Mouse (Mus musculus) intestine, embryonic 15.5 days (tissue): ENCODE measurements around the gene Pex1. TPM values are rescaled to one million over a fixed set of nuclear protein-coding genes. Genes with fewer than 3 reads are reported as not detected.
"Not testable (repeated sequence)": the region's sequence is repeated elsewhere in the genome, so short reads cannot be mapped to it uniquely, and the experiment has no call there.

Experiments
- ATAC-seq: fragments of 200-750 bp; cut with Nextera tagmentation; 2 replicates; pipeline ENCODE4 v1.8.0; 2017; ENCODE audit warnings: moderate TSS enrichment, moderate library complexity
- H3K27ac ChIP-seq: fragments of 300-500 bp; sonication (generic); 2 replicates; pipeline ENCODE4 v1.5.1; 2015; ENCODE audit warnings: mild to moderate bottlenecking, inconsistent platforms
- H3K27me3 ChIP-seq: fragments of 300-500 bp; sonication (generic); replicated peaks from 2 replicates; pipeline ENCODE4 v1.6.1; 2015; ENCODE audit warnings: inconsistent platforms
- H3K36me3 ChIP-seq: fragments of 300-500 bp; sonication (generic); 2 replicates; pipeline ENCODE4 v1.6.1; 2015; ENCODE audit warnings: inconsistent platforms
- H3K4me1 ChIP-seq: fragments of 300-500 bp; sonication (generic); replicated peaks from 2 replicates; pipeline ENCODE4 v1.6.1; 2015; ENCODE audit warnings: inconsistent platforms
- H3K4me2 ChIP-seq: fragments of 300-500 bp; sonication (generic); replicated peaks from 2 replicates; pipeline ENCODE4 v1.6.1; 2015; ENCODE audit warnings: mild to moderate bottlenecking, inconsistent platforms
- H3K4me3 ChIP-seq: fragments of 300-500 bp; sonication (generic); replicated peaks from 2 replicates; pipeline ENCODE4 v1.5.1; 2015; ENCODE audit warnings: inconsistent platforms
- H3K9ac ChIP-seq: fragments of 300-500 bp; sonication (generic); 2 replicates; pipeline ENCODE4 v1.6.1; 2015; ENCODE audit warnings: inconsistent platforms
- H3K9me3 ChIP-seq: fragments of 300-500 bp; sonication (generic); 2 replicates; pipeline ENCODE4 v1.6.1; 2016; ENCODE audit warnings: inconsistent platforms
- WGBS: fragments of 180-500 bp; shearing (Covaris S2); methylation state at CpG from one replicate; pipeline ENCODE4 v1.1.7; 2015; 5-methylcytosine and 5-hydroxymethylcytosine counted together
- polyA plus RNA-seq: library from polyadenylated mRNA; unstranded; fragments of >200 nt; fragmentation: Nextera tagmentation; extraction: Ambion mirVana; gene quantifications from 2 replicates; pipeline ENCODE4 v1.2.1, GENCODE M21; 2015

Gene Pex1
- polyA plus RNA-seq, 1 experiment from 2014 or later, result 20.2 TPM

- Histone ChIP-seq H3K4me2 (no peak overlapping the region), H3K36me3 (peaks cover 12% of the 10 kb centered on the region; the same call in 1 of the 2 replicates), H3K4me1 (no peaks in the 10 kb centered on the region), H3K9ac (no peak overlapping the region), H3K4me3 (no peak overlapping the region), H3K27me3 (no peaks in the 10 kb centered on the region), H3K9me3 (no peaks in the 10 kb centered on the region), H3K27ac (no peak overlapping the region)
- WGBS, result 93% methylated on average over 9 of the region's 9 CpGs
- no peak for ATAC-seq
Measured at GRCm38 (mm10) chr5:3607114-3607513, 11.2 kb downstream of the Pex1 start.

- peaks cover 15% of the 10 kb centered on the region for H3K36me3 ChIP-seq
- no peak overlapping the region for H3K9ac ChIP-seq
- H3K4me1 ChIP-seq, result no peaks in the 10 kb centered on the region
- no peak overlapping the region for H3K4me2 ChIP-seq
- H3K27ac ChIP-seq, result no peak overlapping the region
- no peak overlapping the region for H3K4me3 ChIP-seq
- 95% methylated on average over 7 of the region's 7 CpGs for WGBS
- no peaks in the 10 kb centered on the region for H3K27me3 ChIP-seq
- H3K9me3 ChIP-seq, result no peaks in the 10 kb centered on the region
- ATAC-seq, result no peak
Measured at GRCm38 (mm10) chr5:3609241-3609640, 13.4 kb downstream of the Pex1 start.

GRCm38 (mm10) chr5:3611835-3612234 is 16.0 kb downstream of the Pex1 start:
- H3K27ac ChIP-seq, H3K9ac ChIP-seq, H3K4me2 ChIP-seq, H3K4me3 ChIP-seq, ATAC-seq, H3K9me3 ChIP-seq, H3K27me3 ChIP-seq, H3K4me1 ChIP-seq, H3K36me3 ChIP-seq: not testable (repeated sequence)
- WGBS, result 93% methylated on average over 2 of the region's 2 CpGs

- H3K4me1 ChIP-seq, result no peaks in the 10 kb centered on the region
- no peak overlapping the region for H3K9ac ChIP-seq
- no peak for ATAC-seq
- 91% methylated on average over 7 of the region's 7 CpGs for WGBS
- H3K4me3 ChIP-seq, result no peak overlapping the region
- H3K27ac ChIP-seq, result no peak overlapping the region
- H3K4me2 ChIP-seq, result no peak overlapping the region
- no peaks in the 10 kb centered on the region for H3K9me3 ChIP-seq
- no peaks in the 10 kb centered on the region for H3K27me3 ChIP-seq
- H3K36me3 ChIP-seq, result peaks cover 9% of the 10 kb centered on the region; the same call in 1 of the 2 replicates
Measured at GRCm38 (mm10) chr5:3620486-3620885, 24.6 kb downstream of the Pex1 start.

- Histone ChIP-seq H3K9me3 (no peaks in the 10 kb centered on the region), H3K4me2 (no peak overlapping the region), H3K36me3 (0 out of 2 replicates have a peak, but pooled peaks cover 2% of the 10 kb centered on the region), H3K4me3 (no peak overlapping the region), H3K9ac (no peak overlapping the region), H3K27ac (no peak overlapping the region), H3K27me3 (no peaks in the 10 kb centered on the region), H3K4me1 (no peaks in the 10 kb centered on the region)
- 91% methylated on average over 5 of the region's 5 CpGs for WGBS
- 0 out of 2 replicates have a peak, but pooled peaks have one; percentile 51 for ATAC-seq
Measured at GRCm38 (mm10) chr5:3630055-3630454, 34.2 kb downstream of the Pex1 start.

GRCm38 (mm10) chr5:3631512-3632271 is 35.8 kb downstream of the Pex1 start:
- Histone ChIP-seq H3K4me2 (no peak overlapping the region), H3K9ac (no peak overlapping the region), H3K4me1 (no peaks in the 10 kb centered on the region), H3K4me3 (no peak overlapping the region), H3K27ac (no peak overlapping the region), H3K9me3 (no peaks in the 10 kb centered on the region), H3K36me3 (no peaks in the 10 kb centered on the region), H3K27me3 (no peaks in the 10 kb centered on the region)
- ATAC-seq, result no peak
- 83% methylated on average over 16 of the region's 16 CpGs for WGBS

- Histone ChIP-seq H3K4me2 (no peak overlapping the region), H3K36me3 (no peaks in the 10 kb centered on the region), H3K27me3 (no peaks in the 10 kb centered on the region), H3K27ac (no peak overlapping the region), H3K4me1 (no peaks in the 10 kb centered on the region), H3K9ac (no peak overlapping the region), H3K4me3 (no peak overlapping the region), H3K9me3 (no peaks in the 10 kb centered on the region)
- no peak for ATAC-seq
- 79% methylated on average over 5 of the region's 5 CpGs for WGBS
Measured at GRCm38 (mm10) chr5:3632285-3632684, 36.4 kb downstream of the Pex1 start.

GRCm38 (mm10) chr5:3633315-3633714 is 37.4 kb downstream of the Pex1 start:
- no peak overlapping the region for H3K27ac ChIP-seq
- no peak overlapping the region for H3K4me3 ChIP-seq
- no peaks in the 10 kb centered on the region for H3K4me1 ChIP-seq
- H3K36me3 ChIP-seq, result no peaks in the 10 kb centered on the region
- H3K9ac ChIP-seq, result no peak overlapping the region
- peak; percentile 65 for ATAC-seq
- WGBS, result 79% methylated on average over 13 of the region's 13 CpGs
- H3K27me3 ChIP-seq, result no peaks in the 10 kb centered on the region
- H3K9me3 ChIP-seq, result no peaks in the 10 kb centered on the region
- H3K4me2 ChIP-seq, result no peak overlapping the region

GRCm38 (mm10) chr5:3633951-3634350 is 38.1 kb downstream of the Pex1 start:
- no peak for ATAC-seq
- 76% methylated on average over 4 of the region's 4 CpGs for WGBS
- H3K9ac ChIP-seq, result no peak overlapping the region
- H3K4me3 ChIP-seq, result no peak overlapping the region
- H3K36me3 ChIP-seq, result no peaks in the 10 kb centered on the region
- no peaks in the 10 kb centered on the region for H3K9me3 ChIP-seq
- no peak overlapping the region for H3K27ac ChIP-seq
- H3K4me2 ChIP-seq, result no peak overlapping the region
- no peaks in the 10 kb centered on the region for H3K4me1 ChIP-seq
- no peaks in the 10 kb centered on the region for H3K27me3 ChIP-seq

- no peak overlapping the region for H3K4me3 ChIP-seq
- no peaks in the 10 kb centered on the region for H3K9me3 ChIP-seq
- H3K36me3 ChIP-seq, result no peaks in the 10 kb centered on the region
- H3K27me3 ChIP-seq, result no peaks in the 10 kb centered on the region
- H3K27ac ChIP-seq, result no peak overlapping the region
- H3K4me1 ChIP-seq, result no peaks in the 10 kb centered on the region
- no peak overlapping the region for H3K9ac ChIP-seq
- ATAC-seq, result no peak
- H3K4me2 ChIP-seq, result no peak overlapping the region
- 78% methylated on average over 8 of the region's 8 CpGs for WGBS
Measured at GRCm38 (mm10) chr5:3635286-3635685, 39.4 kb downstream of the Pex1 start.

GRCm38 (mm10) chr5:3644621-3645020 is 48.8 kb downstream of the Pex1 start:
- H3K36me3 ChIP-seq, result peaks cover 17% of the 10 kb centered on the region
- H3K9ac ChIP-seq, result no peak overlapping the region
- H3K9me3 ChIP-seq, result no peaks in the 10 kb centered on the region
- no peaks in the 10 kb centered on the region for H3K27me3 ChIP-seq
- H3K4me2 ChIP-seq, result no peak overlapping the region
- WGBS, result 91% methylated on average over 6 of the region's 6 CpGs
- no peak for ATAC-seq
- no peaks in the 10 kb centered on the region; the same call in 1 of the 2 replicates for H3K4me1 ChIP-seq
- no peak overlapping the region for H3K4me3 ChIP-seq
- no peak overlapping the region for H3K27ac ChIP-seq

GRCm38 (mm10) chr5:3645326-3645725 is 49.5 kb downstream of the Pex1 start:
- ATAC-seq, result no peak
- Histone ChIP-seq H3K27me3 (no peaks in the 10 kb centered on the region), H3K27ac (no peak overlapping the region), H3K9ac (no peak overlapping the region), H3K4me2 (peak overlapping the region; percentile 17), H3K4me3 (no peak overlapping the region), H3K9me3 (no peaks in the 10 kb centered on the region), H3K36me3 (peaks cover 17% of the 10 kb centered on the region), H3K4me1 (no peaks in the 10 kb centered on the region; the same call in 1 of the 2 replicates)
- WGBS, result 89% methylated on average over 6 of the region's 6 CpGs

GRCm38 (mm10) chr5:3646539-3646938 is 50.7 kb downstream of the Pex1 start:
- no peaks in the 10 kb centered on the region for H3K27me3 ChIP-seq
- peak overlapping the region; percentile 57 for H3K4me2 ChIP-seq
- H3K9ac ChIP-seq, result peak overlapping the region; percentile 37
- 21% methylated on average over 6 of the region's 6 CpGs for WGBS
- ATAC-seq, result no peak
- no peaks in the 10 kb centered on the region; the same call in 1 of the 2 replicates for H3K4me1 ChIP-seq
- peak overlapping the region; percentile 96 for H3K4me3 ChIP-seq
- H3K36me3 ChIP-seq, result peaks cover 10% of the 10 kb centered on the region
- no peak overlapping the region for H3K27ac ChIP-seq
- no peaks in the 10 kb centered on the region for H3K9me3 ChIP-seq
